Mouse (Mus musculus): ENCODE data around the gene Hps5.

- no peak for TF ChIP-seq ZC3H11A (IDR thresholded peaks at IDR 0.05; ENCODE audit: borderline replicate concordance, low read depth, low read length)
- no peak for TF ChIP-seq ZNF384 (IDR thresholded peaks at IDR 0.05; ENCODE audit: low read depth, low read length)
- TF ChIP-seq CHD2 (IDR thresholded peaks at IDR 0.05; ENCODE audit: low read depth, low read length): no peak
- no peak for TF ChIP-seq MAFK (IDR thresholded peaks at IDR 0.05; ENCODE audit: insufficient read depth, low read depth, low read length)
- no peak for TF ChIP-seq HCFC1 (IDR thresholded peaks at IDR 0.05; ENCODE audit: borderline replicate concordance, insufficient read depth, low read length)
These were observed 76.3 kb downstream of the Hps5 start for GRCm38 (mm10) chr7:46719526-46719925.
